Mouse (Mus musculus): Measurements from ENCODE around the gene Suv39h2. TPM values are rescaled to one million over a fixed set of nuclear protein-coding genes. Genes with fewer than 3 reads are reported as not detected.
A peak's percentile ranks its signal among the peaks of the same experiment; 100 is the strongest.

Gene Suv39h2
- polyA plus RNA-seq, 1 experiment from 2014 or later, result 10.0 TPM

DNA sequence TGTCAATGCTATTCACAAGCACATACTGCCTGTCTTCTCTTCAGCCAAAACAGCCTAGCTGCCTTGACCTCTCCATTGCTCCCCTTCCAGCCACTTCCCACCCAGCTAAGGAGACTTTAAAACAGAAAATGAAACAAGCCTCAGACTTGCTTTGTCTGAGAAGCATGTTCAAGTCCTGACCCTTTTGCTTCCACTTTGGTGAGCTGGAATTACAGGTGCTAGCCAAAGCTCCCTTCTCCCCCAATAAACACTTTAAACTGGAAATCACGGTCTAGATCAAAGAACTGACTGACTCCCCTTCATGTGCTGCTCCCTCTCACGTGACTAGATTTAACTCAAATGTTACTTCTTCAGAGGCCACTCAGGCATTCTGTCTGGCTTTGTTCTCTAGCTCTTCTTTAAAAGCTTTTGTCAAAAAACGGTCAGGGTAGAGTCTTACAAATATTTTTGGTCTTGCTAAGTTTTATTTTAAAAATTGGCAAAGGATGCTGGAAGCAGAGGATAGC, 968 bp upstream of the Suv39h2 start:
- no peak overlapping the region for H3K9ac ChIP-seq
- WGBS, result 70% methylated on average over 3 of the region's 3 CpGs
- no peak overlapping the region for H3K27ac ChIP-seq
- no peaks in the 10 kb centered on the region for H3K36me3 ChIP-seq (replicated peaks; ENCODE audit: control insufficient read depth, insufficient read depth)
- no peak for DNase-seq (ENCODE audit: low spot score)
- H3K4me1 ChIP-seq (replicated peaks; ENCODE audit: control insufficient read depth, insufficient read depth, low read length), result peaks cover 11% of the 10 kb centered on the region
- H3K27me3 ChIP-seq (ENCODE audit: control insufficient read depth, insufficient read depth, low read length), result no peaks in the 10 kb centered on the region
- no peak for ATAC-seq (ENCODE audit: low FRiP score)
- H3K4me3 ChIP-seq (replicated peaks; ENCODE audit: low read length), result no peak overlapping the region; the same call in 1 of the 2 replicates
- peak overlapping the region; percentile 79 for H3K4me2 ChIP-seq (replicated peaks)
- no peaks in the 10 kb centered on the region for H3K9me3 ChIP-seq (ENCODE audit: control insufficient read depth, low read length)

- H3K27me3 ChIP-seq (ENCODE audit: control insufficient read depth, insufficient read depth, low read length), result no peaks in the 10 kb centered on the region
- H3K4me2 ChIP-seq (replicated peaks), result peak overlapping the region; percentile 79
- H3K4me1 ChIP-seq (replicated peaks; ENCODE audit: control insufficient read depth, insufficient read depth, low read length), result peaks cover 11% of the 10 kb centered on the region
- peak overlapping the region; percentile 79 for H3K9ac ChIP-seq
- ATAC-seq (ENCODE audit: low FRiP score) (peak; percentile 74), DNase-seq (ENCODE audit: low spot score) (peak; percentile 79)
- H3K9me3 ChIP-seq (ENCODE audit: control insufficient read depth, low read length), result no peaks in the 10 kb centered on the region
- H3K4me3 ChIP-seq (replicated peaks; ENCODE audit: low read length), result peak overlapping the region; percentile 88
- H3K27ac ChIP-seq, result peak overlapping the region; percentile 87
- H3K36me3 ChIP-seq (replicated peaks; ENCODE audit: control insufficient read depth, insufficient read depth), result 0 out of 2 replicates have a peak, but pooled peaks cover 6% of the 10 kb centered on the region
- under 1% methylated on average over 46 of the region's 46 CpGs for whole genome bisulfite sequencing
Measured at GRCm38 (mm10) chr2:3474361-3474805, 448 bp downstream of the Suv39h2 start.

- 0 out of 2 replicates have a peak, but pooled peaks cover 6% of the 10 kb centered on the region for H3K36me3 ChIP-seq (replicated peaks; ENCODE audit: control insufficient read depth, insufficient read depth)
- WGBS, result 1% methylated on average over 12 of the region's 12 CpGs
Measured at GRCm38 (mm10) chr2:3473891-3474290, 940 bp downstream of the Suv39h2 start.

DNA sequence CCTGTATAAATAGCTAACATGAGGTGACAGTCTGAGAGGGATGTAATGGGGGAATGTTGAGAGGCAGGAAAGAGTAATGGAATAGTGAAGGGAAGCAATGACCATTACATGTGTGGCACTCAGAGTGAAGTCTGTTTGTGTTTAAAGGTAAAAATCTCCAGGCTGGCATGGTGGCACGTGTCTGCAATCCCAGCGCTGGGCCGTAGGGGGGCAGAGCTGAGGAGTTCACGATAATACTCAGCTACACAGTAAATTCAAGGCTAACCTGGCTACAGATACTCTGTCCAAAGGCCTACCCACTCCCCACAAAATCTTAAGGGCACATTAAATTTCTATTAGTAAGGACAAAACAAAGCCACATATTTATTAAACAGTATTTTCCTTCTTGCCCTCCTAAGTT, 18.2 kb downstream of the Suv39h2 start:
- Histone ChIP-seq H3K27ac (no peak overlapping the region), H3K9ac (no peak overlapping the region), H3K27me3 (ENCODE audit: control insufficient read depth, insufficient read depth, low read length) (no peaks in the 10 kb centered on the region), H3K36me3 (replicated peaks; ENCODE audit: control insufficient read depth, insufficient read depth) (peaks cover 69% of the 10 kb centered on the region), H3K4me1 (replicated peaks; ENCODE audit: control insufficient read depth, insufficient read depth, low read length) (no peaks in the 10 kb centered on the region), H3K9me3 (ENCODE audit: control insufficient read depth, low read length) (no peaks in the 10 kb centered on the region), H3K4me2 (replicated peaks) (no peak overlapping the region), H3K4me3 (replicated peaks; ENCODE audit: low read length) (no peak overlapping the region)
- 90% methylated on average over 4 of the region's 4 CpGs for WGBS
- ATAC-seq (ENCODE audit: low FRiP score), result no peak
- DNase-seq (ENCODE audit: low spot score), result no peak

More at GRCm38 (mm10) chr2:3473891-3474290, 940 bp downstream of the Suv39h2 start:
- Histone ChIP-seq H3K4me2 (replicated peaks) (peak overlapping the region; percentile 79), H3K27me3 (ENCODE audit: control insufficient read depth, insufficient read depth, low read length) (no peaks in the 10 kb centered on the region), H3K9ac (peak overlapping the region; percentile 79), H3K4me3 (replicated peaks; ENCODE audit: low read length) (peak overlapping the region; percentile 88), H3K4me1 (replicated peaks; ENCODE audit: control insufficient read depth, insufficient read depth, low read length) (peaks cover 11% of the 10 kb centered on the region), H3K9me3 (ENCODE audit: control insufficient read depth, low read length) (no peaks in the 10 kb centered on the region), H3K27ac (peak overlapping the region; percentile 87)
- DNase-seq (ENCODE audit: low spot score), result no peak
- no peak for ATAC-seq (ENCODE audit: low FRiP score)

DNA sequence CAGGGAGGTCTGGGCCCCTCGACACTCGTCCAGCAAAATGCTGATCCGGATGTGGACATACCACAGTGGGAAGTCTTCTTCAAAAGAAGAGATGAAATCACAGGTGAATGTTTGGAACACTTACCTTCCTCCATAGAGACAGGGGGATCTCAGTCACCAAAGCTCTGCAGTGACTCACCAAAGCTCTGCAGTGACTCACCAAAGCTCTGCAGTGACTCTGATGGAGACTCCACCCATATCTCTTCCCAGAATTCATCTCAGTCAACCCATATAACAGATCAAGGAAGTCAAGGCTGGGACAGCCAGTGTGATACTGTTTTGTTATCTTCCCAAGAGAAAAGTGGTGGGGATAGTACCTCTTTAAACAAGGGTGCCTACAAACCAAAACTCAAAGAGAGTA, 21.7 kb downstream of the Suv39h2 start:
- WGBS, result 97% methylated on average over 3 of the region's 3 CpGs
- no peaks in the 10 kb centered on the region for H3K9me3 ChIP-seq (ENCODE audit: control insufficient read depth, low read length)
- H3K4me3 ChIP-seq (replicated peaks; ENCODE audit: low read length), result no peak overlapping the region
- H3K4me2 ChIP-seq (replicated peaks), result no peak overlapping the region
- no peak overlapping the region for H3K9ac ChIP-seq
- no peak for ATAC-seq (ENCODE audit: low FRiP score)
- H3K27ac ChIP-seq, result no peak overlapping the region
- DNase-seq (ENCODE audit: low spot score), result no peak
- H3K4me1 ChIP-seq (replicated peaks; ENCODE audit: control insufficient read depth, insufficient read depth, low read length), result no peaks in the 10 kb centered on the region
- H3K27me3 ChIP-seq (ENCODE audit: control insufficient read depth, insufficient read depth, low read length), result no peaks in the 10 kb centered on the region
- H3K36me3 ChIP-seq (replicated peaks; ENCODE audit: control insufficient read depth, insufficient read depth), result peaks cover 68% of the 10 kb centered on the region

GRCm38 (mm10) chr2:3449431-3449830, 25.4 kb downstream of the Suv39h2 start:
- H3K4me2 ChIP-seq (replicated peaks), result no peak overlapping the region
- peaks cover 65% of the 10 kb centered on the region for H3K36me3 ChIP-seq (replicated peaks; ENCODE audit: control insufficient read depth, insufficient read depth)
- H3K27ac ChIP-seq, result no peak overlapping the region
- H3K9ac ChIP-seq, result no peak overlapping the region
- DNase-seq (ENCODE audit: low spot score) (no peak), ATAC-seq (ENCODE audit: low FRiP score) (no peak)
- H3K27me3 ChIP-seq (ENCODE audit: control insufficient read depth, insufficient read depth, low read length), result no peaks in the 10 kb centered on the region
- 92% methylated on average over 2 of the region's 2 CpGs for WGBS
- H3K9me3 ChIP-seq (ENCODE audit: control insufficient read depth, low read length), result no peaks in the 10 kb centered on the region
- H3K4me3 ChIP-seq (replicated peaks; ENCODE audit: low read length), result no peak overlapping the region
- no peaks in the 10 kb centered on the region for H3K4me1 ChIP-seq (replicated peaks; ENCODE audit: control insufficient read depth, insufficient read depth, low read length)

GRCm38 (mm10) chr2:3445984-3446383, 28.8 kb downstream of the Suv39h2 start:
- Histone ChIP-seq H3K27ac (no peak overlapping the region), H3K4me2 (replicated peaks) (no peak overlapping the region), H3K27me3 (ENCODE audit: control insufficient read depth, insufficient read depth, low read length) (no peaks in the 10 kb centered on the region), H3K9ac (no peak overlapping the region), H3K9me3 (ENCODE audit: control insufficient read depth, low read length) (no peaks in the 10 kb centered on the region), H3K4me1 (replicated peaks; ENCODE audit: control insufficient read depth, insufficient read depth, low read length) (no peaks in the 10 kb centered on the region), H3K36me3 (replicated peaks; ENCODE audit: control insufficient read depth, insufficient read depth) (peaks cover 59% of the 10 kb centered on the region), H3K4me3 (replicated peaks; ENCODE audit: low read length) (no peak overlapping the region)
- no peak for DNase-seq (ENCODE audit: low spot score)
- ATAC-seq (ENCODE audit: low FRiP score), result no peak
- 78% methylated on average over 4 of the region's 4 CpGs for whole genome bisulfite sequencing

GRCm38 (mm10) chr2:3444206-3444605, 30.6 kb downstream of the Suv39h2 start:
- no peak overlapping the region for H3K27ac ChIP-seq
- WGBS, result 76% methylated on average over 7 of the region's 7 CpGs
- H3K9me3 ChIP-seq (ENCODE audit: control insufficient read depth, low read length), result no peaks in the 10 kb centered on the region
- H3K27me3 ChIP-seq (ENCODE audit: control insufficient read depth, insufficient read depth, low read length), result no peaks in the 10 kb centered on the region
- H3K4me1 ChIP-seq (replicated peaks; ENCODE audit: control insufficient read depth, insufficient read depth, low read length), result no peaks in the 10 kb centered on the region
- DNase-seq (ENCODE audit: low spot score), result no peak
- H3K4me2 ChIP-seq (replicated peaks), result no peak overlapping the region
- H3K36me3 ChIP-seq (replicated peaks; ENCODE audit: control insufficient read depth, insufficient read depth), result peaks cover 58% of the 10 kb centered on the region
- H3K9ac ChIP-seq, result no peak overlapping the region
- ATAC-seq (ENCODE audit: low FRiP score), result no peak
- no peak overlapping the region for H3K4me3 ChIP-seq (replicated peaks; ENCODE audit: low read length)

- H3K4me2 ChIP-seq (replicated peaks), result no peak overlapping the region
- H3K4me3 ChIP-seq (replicated peaks; ENCODE audit: low read length), result no peak overlapping the region
- H3K4me1 ChIP-seq (replicated peaks; ENCODE audit: control insufficient read depth, insufficient read depth, low read length), result no peaks in the 10 kb centered on the region
- WGBS, result 37% methylated on average over 7 of the region's 7 CpGs
- H3K36me3 ChIP-seq (replicated peaks; ENCODE audit: control insufficient read depth, insufficient read depth), result peaks cover 43% of the 10 kb centered on the region
- DNase-seq (ENCODE audit: low spot score) (no peak), ATAC-seq (ENCODE audit: low FRiP score) (no peak)
- H3K9me3 ChIP-seq (ENCODE audit: control insufficient read depth, low read length), result no peaks in the 10 kb centered on the region
- H3K27me3 ChIP-seq (ENCODE audit: control insufficient read depth, insufficient read depth, low read length), result no peaks in the 10 kb centered on the region
- no peak overlapping the region for H3K27ac ChIP-seq
- no peak overlapping the region for H3K9ac ChIP-seq
Measured at GRCm38 (mm10) chr2:3437956-3438355, 36.9 kb downstream of the Suv39h2 start.

Measured in hindbrain, embryonic 14.5 days (tissue).